Mouse (Mus musculus): ENCODE data around the gene Scrn3. TPM values are rescaled to one million over a fixed set of nuclear protein-coding genes. Genes with fewer than 3 reads are reported as not detected.
A peak's percentile ranks its signal among the peaks of the same experiment; 100 is the strongest.

Scrn3 gene
- polyA plus RNA-seq (2014; fragmentation: Nextera tagmentation; extraction: Ambion mirVana), result 6.2 and 7.2 TPM in 2 replicates

DNA sequence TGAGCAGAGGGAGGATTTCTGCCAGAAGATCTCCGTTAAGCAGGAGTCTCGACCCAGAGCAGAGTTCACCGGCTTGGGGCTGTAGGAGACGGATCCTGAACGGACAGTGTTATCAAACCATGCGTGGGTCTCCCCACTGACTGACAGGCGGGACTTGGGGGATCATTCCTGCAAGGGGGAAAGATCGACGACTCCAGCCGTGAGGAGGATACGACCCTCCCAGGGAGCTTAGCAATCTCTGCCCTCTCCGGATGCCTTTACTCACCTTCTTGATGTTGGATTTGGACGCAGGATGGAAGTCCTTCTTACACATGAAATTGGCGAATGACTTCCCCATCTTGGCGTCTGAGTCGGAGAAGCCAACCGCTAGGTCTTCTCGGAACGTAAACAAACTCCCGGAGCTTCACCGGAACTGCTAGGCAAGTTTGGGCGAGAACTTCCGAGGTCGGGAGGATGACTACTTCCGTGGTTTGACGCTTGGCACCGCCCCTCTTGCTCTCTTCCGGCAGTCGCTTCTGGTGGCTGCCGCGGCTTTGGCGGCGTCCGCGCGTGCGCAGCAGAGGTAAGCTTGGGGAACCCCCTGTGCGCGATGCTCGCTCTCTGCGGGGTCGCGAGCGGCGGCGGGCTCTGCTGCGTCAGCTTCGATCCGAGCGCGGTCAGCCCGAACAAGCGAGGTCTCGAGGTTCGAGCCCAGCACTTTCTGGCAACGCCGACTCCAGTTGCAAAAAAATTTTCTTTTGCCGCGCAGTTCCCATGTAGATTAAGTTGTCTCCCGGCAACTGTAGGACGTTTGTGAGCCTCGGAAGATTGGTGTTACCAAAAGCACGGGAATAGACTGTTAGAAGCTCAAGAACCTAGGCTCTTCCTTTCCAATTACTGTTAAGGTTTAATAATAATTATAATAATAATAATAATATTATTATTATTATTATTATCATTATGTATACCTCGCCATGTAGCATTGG lies at the start of gene Scrn3, which contains the start of gene Cir1:
Scrn3 (plus strand) TSS at position 450 of the 965 bp plus-strand sequence.
Cir1 (minus strand) TSS at position 550 of the 965 bp plus-strand sequence.
- WGBS, result under 1% methylated on average over 64 of the region's 64 CpGs
- H3K36me3 ChIP-seq (ENCODE audit: control insufficient read depth, insufficient read depth, low read length), result peaks cover 18% of the 10 kb centered on the region; the same call in 1 of the 2 replicates
- peak within 1 kb of the TSS; percentile 89 for H3K4me2 ChIP-seq (ENCODE audit: low read length)
- peaks cover 9% of the 10 kb centered on the region; the same call in 1 of the 2 replicates for H3K4me1 ChIP-seq (ENCODE audit: control insufficient read depth, insufficient read depth, low read length)
- peak within 1 kb of the TSS; percentile 78 for H3K27ac ChIP-seq (ENCODE audit: low read depth, low read length)
- H3K9me3 ChIP-seq (replicated peaks; ENCODE audit: control insufficient read depth, low read length), result no peaks in the 10 kb centered on the region
- no peaks in the 10 kb centered on the region for H3K27me3 ChIP-seq (replicated peaks; ENCODE audit: control insufficient read depth, insufficient read depth, low read length)
- peak; percentile 99 for DNase-seq (ENCODE audit: low spot score)
- peak within 1 kb of the TSS; percentile 68 for H3K9ac ChIP-seq (ENCODE audit: low read length)
- peak within 1 kb of the TSS; percentile 76 for H3K4me3 ChIP-seq (ENCODE audit: low read depth, low read length)
- peak; percentile 99 for ATAC-seq

DNA sequence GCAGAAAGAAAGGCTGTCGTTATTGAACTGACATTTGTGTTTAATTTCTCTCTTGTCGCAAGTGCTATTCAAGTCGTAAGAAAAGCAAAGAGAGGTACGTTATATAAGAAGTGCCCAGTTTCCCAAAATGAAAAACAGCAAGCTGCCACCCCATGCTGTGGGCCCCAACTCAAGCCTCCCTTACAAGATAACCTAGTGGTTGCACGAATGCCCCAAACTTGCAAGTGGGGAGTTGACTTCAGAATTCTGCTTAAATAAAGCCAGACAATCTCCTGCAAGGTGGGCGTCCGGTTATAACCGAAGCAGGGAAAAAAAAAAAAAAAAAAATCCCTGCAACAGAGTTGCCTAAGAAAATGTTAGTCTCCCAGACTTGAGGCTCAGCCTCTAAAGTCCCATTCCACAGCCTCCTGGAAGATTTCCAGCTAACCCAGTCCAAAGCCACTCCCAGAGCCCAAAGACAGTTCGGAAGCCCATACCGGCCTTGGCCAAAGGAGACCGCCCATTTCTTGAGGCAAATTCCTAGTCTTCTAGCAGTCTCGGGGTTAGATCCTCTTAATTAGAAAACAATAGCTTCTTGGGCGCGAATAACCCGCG lies 49.1 kb upstream of the Scrn3 start:
- 0 out of 2 replicates have a peak, but pooled peaks cover 6% of the 10 kb centered on the region for H3K4me1 ChIP-seq (ENCODE audit: control insufficient read depth, insufficient read depth, low read length)
- WGBS, result 4% methylated on average over 16 of the region's 16 CpGs
- H3K4me2 ChIP-seq (ENCODE audit: low read length), result peak overlapping the region; percentile 59
- ATAC-seq (no peak), DNase-seq (ENCODE audit: low spot score) (peak; percentile 27)
- peak overlapping the region; percentile 28 for H3K4me3 ChIP-seq (ENCODE audit: low read depth, low read length)
- H3K9me3 ChIP-seq (replicated peaks; ENCODE audit: control insufficient read depth, low read length), result no peaks in the 10 kb centered on the region; the same call in 1 of the 2 replicates
- H3K9ac ChIP-seq (ENCODE audit: low read length), result peak overlapping the region; percentile 49; the same call in 1 of the 2 replicates
- H3K27ac ChIP-seq (ENCODE audit: low read depth, low read length), result no peak overlapping the region
- peaks cover 49% of the 10 kb centered on the region for H3K27me3 ChIP-seq (replicated peaks; ENCODE audit: control insufficient read depth, insufficient read depth, low read length)
- H3K36me3 ChIP-seq (ENCODE audit: control insufficient read depth, insufficient read depth, low read length), result no peaks in the 10 kb centered on the region

DNA sequence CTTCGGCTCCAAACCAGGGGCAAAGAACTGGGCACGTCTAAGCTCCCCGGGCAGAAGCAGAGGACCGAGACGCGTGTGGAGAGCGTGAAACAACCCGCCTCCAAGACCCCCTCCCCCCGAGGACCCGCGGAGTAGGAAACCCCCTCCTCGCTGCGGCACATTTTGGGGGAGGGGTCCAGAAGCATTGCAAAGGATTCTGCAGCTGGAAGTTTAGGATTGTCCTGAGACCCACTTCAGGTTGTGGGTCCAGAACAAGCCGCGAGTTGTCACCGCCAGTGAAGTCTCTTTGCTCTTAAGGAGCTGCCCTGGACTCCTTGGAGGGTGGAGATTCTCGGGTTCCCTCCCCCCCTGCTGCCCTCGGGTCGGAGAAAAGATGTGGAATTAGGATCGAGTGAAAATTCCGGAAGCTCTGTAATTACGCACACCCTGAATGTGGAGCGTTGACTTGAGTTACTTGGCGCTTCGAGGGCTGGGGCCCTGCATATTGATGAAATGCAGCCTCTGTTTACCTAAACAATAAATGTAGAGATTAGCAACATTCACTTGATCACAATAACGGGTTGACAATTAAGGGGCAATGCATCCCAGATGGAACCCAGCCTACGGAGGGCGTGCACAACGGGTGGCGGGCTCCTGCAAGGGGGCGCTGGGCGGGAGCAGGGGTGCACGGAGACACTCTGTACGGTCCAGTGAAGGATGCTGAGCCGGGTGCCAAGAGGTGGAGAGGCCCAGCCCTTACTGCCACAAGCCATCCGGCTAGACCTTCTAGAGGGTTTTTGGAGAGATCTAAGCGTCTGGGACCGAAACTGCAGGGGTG lies 48.4 kb upstream of the Scrn3 start:
- Histone ChIP-seq H3K4me2 (ENCODE audit: low read length) (peak overlapping the region; percentile 59), H3K4me1 (ENCODE audit: control insufficient read depth, insufficient read depth, low read length) (0 out of 2 replicates have a peak, but pooled peaks cover 6% of the 10 kb centered on the region), H3K9me3 (replicated peaks; ENCODE audit: control insufficient read depth, low read length) (no peaks in the 10 kb centered on the region; the same call in 1 of the 2 replicates), H3K9ac (ENCODE audit: low read length) (peak overlapping the region; percentile 49; the same call in 1 of the 2 replicates), H3K27me3 (replicated peaks; ENCODE audit: control insufficient read depth, insufficient read depth, low read length) (peaks cover 51% of the 10 kb centered on the region), H3K4me3 (ENCODE audit: low read depth, low read length) (peak overlapping the region; percentile 28), H3K27ac (ENCODE audit: low read depth, low read length) (no peak overlapping the region), H3K36me3 (ENCODE audit: control insufficient read depth, insufficient read depth, low read length) (no peaks in the 10 kb centered on the region)
- WGBS, result 1% methylated on average over 38 of the region's 38 CpGs
- DNase-seq (ENCODE audit: low spot score), result peak; percentile 53
- ATAC-seq, result 0 out of 2 replicates have a peak, but pooled peaks have one; percentile 27

DNA sequence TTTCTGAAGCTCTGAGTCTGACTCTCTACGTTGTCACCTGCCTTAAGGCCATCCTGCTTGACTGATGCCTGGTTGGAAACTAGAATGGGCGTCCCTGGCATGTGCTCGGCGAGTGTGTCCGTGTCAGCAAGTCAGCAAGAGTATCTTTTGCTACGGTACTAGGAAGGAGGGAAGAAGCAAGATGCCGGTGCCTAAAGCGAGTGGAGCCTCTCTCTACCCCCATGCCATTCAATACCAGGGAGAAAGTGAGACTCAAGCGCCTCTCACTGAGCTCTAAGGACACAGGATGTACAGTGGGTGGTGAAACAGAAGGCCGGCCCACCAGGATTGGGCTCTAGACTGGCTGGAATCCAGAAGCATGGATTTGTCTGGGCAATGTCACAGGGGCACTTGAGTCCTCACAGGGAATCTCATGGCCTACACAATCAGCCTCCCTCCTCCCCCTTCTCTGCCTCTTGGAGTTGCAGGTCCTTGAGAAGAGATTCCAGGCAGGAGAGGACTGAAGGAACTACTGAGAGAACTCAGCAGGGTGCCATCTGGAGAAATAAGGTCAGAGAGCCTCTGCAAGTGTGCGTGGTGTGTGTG lies 47.7 kb upstream of the Scrn3 start:
- H3K4me3 ChIP-seq (ENCODE audit: low read depth, low read length), result peak overlapping the region; percentile 28

DNA sequence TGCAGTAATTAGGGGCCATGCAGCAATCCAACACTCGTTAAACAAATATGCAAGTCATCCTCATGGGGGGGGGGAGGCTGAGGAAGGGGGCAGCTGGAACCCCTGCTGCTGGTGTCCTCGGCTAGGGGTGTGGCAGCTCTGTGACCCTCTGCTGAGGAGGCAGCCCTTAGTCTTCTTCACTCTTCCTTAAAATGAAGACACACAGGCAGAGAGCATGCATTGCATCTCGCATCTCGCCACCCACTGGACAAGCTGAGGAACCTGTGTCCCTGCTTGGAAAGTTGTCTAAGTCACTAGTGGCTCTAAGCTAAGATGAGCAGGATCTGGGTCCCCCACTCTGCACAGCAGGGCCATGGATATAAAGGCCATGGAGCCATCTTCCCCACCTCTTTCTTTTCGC lies 46.4 kb upstream of the Scrn3 start:
- H3K4me1 ChIP-seq (ENCODE audit: control insufficient read depth, insufficient read depth, low read length), result peaks cover 14% of the 10 kb centered on the region
- H3K9me3 ChIP-seq (replicated peaks; ENCODE audit: control insufficient read depth, low read length), result no peaks in the 10 kb centered on the region
- H3K4me3 ChIP-seq (ENCODE audit: low read depth, low read length), result no peak overlapping the region
- H3K9ac ChIP-seq (ENCODE audit: low read length), result no peak overlapping the region
- DNase-seq (ENCODE audit: low spot score) (peak; percentile 20), ATAC-seq (no peak)
- H3K4me2 ChIP-seq (ENCODE audit: low read length), result no peak overlapping the region
- 3% methylated on average over 5 of the region's 5 CpGs for WGBS
- no peaks in the 10 kb centered on the region for H3K36me3 ChIP-seq (ENCODE audit: control insufficient read depth, insufficient read depth, low read length)
- H3K27me3 ChIP-seq (replicated peaks; ENCODE audit: control insufficient read depth, insufficient read depth, low read length), result peaks cover 65% of the 10 kb centered on the region
- H3K27ac ChIP-seq (ENCODE audit: low read depth, low read length), result no peak overlapping the region

More for the DNA sequence above, 47.7 kb upstream of the Scrn3 start:
- Histone ChIP-seq H3K9ac (ENCODE audit: low read length) (no peak overlapping the region), H3K36me3 (ENCODE audit: control insufficient read depth, insufficient read depth, low read length) (no peaks in the 10 kb centered on the region), H3K4me1 (ENCODE audit: control insufficient read depth, insufficient read depth, low read length) (0 out of 2 replicates have a peak, but pooled peaks cover 6% of the 10 kb centered on the region), H3K4me2 (ENCODE audit: low read length) (peak overlapping the region; percentile 59), H3K9me3 (replicated peaks; ENCODE audit: control insufficient read depth, low read length) (no peaks in the 10 kb centered on the region; the same call in 1 of the 2 replicates), H3K27me3 (replicated peaks; ENCODE audit: control insufficient read depth, insufficient read depth, low read length) (peaks cover 53% of the 10 kb centered on the region), H3K27ac (ENCODE audit: low read depth, low read length) (no peak overlapping the region)
- ATAC-seq (no peak), DNase-seq (ENCODE audit: low spot score) (peak; percentile 12)
- 4% methylated on average over 11 of the region's 11 CpGs for WGBS

DNA sequence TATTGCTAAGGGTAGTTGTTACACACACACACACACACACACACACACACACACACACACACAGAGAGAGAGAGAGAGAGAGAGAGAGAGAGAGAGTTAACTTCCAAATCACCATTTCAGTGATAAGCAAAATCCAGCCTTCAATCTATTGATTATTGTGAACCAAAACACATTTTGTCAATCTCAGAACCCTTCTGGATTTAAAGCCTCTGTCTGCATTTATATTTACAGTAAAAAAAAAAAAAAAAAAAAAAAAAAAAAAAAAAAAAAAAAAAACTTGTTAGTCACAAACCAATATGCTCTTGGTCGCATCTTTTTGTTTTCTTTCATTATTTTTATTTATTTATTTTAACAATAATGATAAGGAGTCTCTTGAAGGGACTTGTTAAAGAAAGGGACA lies 45.8 kb upstream of the Scrn3 start:
- Histone ChIP-seq H3K9me3 (replicated peaks; ENCODE audit: control insufficient read depth, low read length) (no peaks in the 10 kb centered on the region), H3K36me3 (ENCODE audit: control insufficient read depth, insufficient read depth, low read length) (no peaks in the 10 kb centered on the region), H3K4me2 (ENCODE audit: low read length) (no peak overlapping the region), H3K27ac (ENCODE audit: low read depth, low read length) (no peak overlapping the region), H3K4me1 (ENCODE audit: control insufficient read depth, insufficient read depth, low read length) (peaks cover 14% of the 10 kb centered on the region), H3K27me3 (replicated peaks; ENCODE audit: control insufficient read depth, insufficient read depth, low read length) (peaks cover 71% of the 10 kb centered on the region), H3K4me3 (ENCODE audit: low read depth, low read length) (no peak overlapping the region), H3K9ac (ENCODE audit: low read length) (no peak overlapping the region)
- ATAC-seq (no peak), DNase-seq (ENCODE audit: low spot score) (no peak)
- 49% methylated on average over 1 of the region's 1 CpGs for WGBS

DNA sequence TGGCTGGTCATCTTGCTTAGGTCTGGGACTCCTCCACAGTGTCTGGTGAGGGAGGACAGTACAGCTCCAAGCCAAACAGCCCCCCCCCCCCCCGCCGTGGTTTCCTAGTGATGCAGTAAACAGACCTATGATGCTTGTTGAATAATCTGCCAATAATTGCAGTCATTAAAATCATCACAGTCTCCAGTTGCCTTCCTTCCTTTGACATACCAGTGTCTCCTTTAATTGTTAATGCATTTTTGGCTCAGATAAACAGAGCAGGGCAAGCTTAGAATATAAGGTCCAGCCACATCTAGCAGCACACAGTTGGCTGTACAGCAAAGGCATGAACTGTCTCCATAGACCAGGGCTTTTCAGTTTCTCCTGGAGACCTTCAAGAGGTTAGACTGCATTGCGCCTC lies 45.2 kb upstream of the Scrn3 start:
- H3K4me1 ChIP-seq (ENCODE audit: control insufficient read depth, insufficient read depth, low read length), result peaks cover 14% of the 10 kb centered on the region
- H3K9me3 ChIP-seq (replicated peaks; ENCODE audit: control insufficient read depth, low read length), result no peaks in the 10 kb centered on the region
- H3K27me3 ChIP-seq (replicated peaks; ENCODE audit: control insufficient read depth, insufficient read depth, low read length), result peaks cover 74% of the 10 kb centered on the region
- no peak overlapping the region for H3K27ac ChIP-seq (ENCODE audit: low read depth, low read length)
- ATAC-seq (no peak), DNase-seq (ENCODE audit: low spot score) (peak; percentile 10)
- H3K4me2 ChIP-seq (ENCODE audit: low read length), result no peak overlapping the region
- 12% methylated on average over 3 of the region's 3 CpGs for WGBS
- H3K9ac ChIP-seq (ENCODE audit: low read length), result no peak overlapping the region
- H3K36me3 ChIP-seq (ENCODE audit: control insufficient read depth, insufficient read depth, low read length), result no peaks in the 10 kb centered on the region
- H3K4me3 ChIP-seq (ENCODE audit: low read depth, low read length), result no peak overlapping the region

DNA sequence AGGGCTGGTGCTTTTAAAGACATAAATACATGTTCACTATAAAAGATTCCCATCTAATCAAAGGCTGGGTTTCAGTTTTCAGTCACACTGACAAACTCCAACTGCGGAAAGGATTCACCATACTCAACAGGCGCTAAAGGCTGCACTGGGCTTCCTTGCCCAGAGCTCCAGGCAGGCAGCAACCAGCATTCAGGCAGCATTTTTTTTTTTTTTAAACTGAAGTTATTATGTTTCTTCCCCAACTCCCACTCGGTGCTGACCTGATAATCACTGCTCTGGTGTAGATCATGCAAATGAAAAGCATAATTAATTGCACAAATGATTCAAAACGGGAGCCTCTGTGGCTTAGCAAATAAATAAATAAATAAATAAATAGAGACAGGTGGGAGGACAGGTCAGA lies 44.6 kb upstream of the Scrn3 start:
- Histone ChIP-seq H3K4me3 (ENCODE audit: low read depth, low read length) (peak overlapping the region; percentile 13; the same call in 1 of the 2 replicates), H3K27ac (ENCODE audit: low read depth, low read length) (no peak overlapping the region), H3K4me2 (ENCODE audit: low read length) (peak overlapping the region; percentile 29), H3K36me3 (ENCODE audit: control insufficient read depth, insufficient read depth, low read length) (no peaks in the 10 kb centered on the region), H3K4me1 (ENCODE audit: control insufficient read depth, insufficient read depth, low read length) (peaks cover 14% of the 10 kb centered on the region), H3K27me3 (replicated peaks; ENCODE audit: control insufficient read depth, insufficient read depth, low read length) (peaks cover 68% of the 10 kb centered on the region), H3K9ac (ENCODE audit: low read length) (no peak overlapping the region), H3K9me3 (replicated peaks; ENCODE audit: control insufficient read depth, low read length) (no peaks in the 10 kb centered on the region)
- ATAC-seq (no peak), DNase-seq (ENCODE audit: low spot score) (peak; percentile 17)
- 3% methylated on average over 4 of the region's 4 CpGs for WGBS

Measured in forebrain, embryonic 14.5 days (tissue).